Mouse (Mus musculus): ENCODE measurements around the gene Fan1.

GRCm38 (mm10) chr7:64403989-64404388 is 30.1 kb upstream of the Fan1 start:
- no peak for TF ChIP-seq CTCF (IDR thresholded peaks at IDR 0.05; ENCODE audit: low read depth)
- no peak for TF ChIP-seq EP300 (IDR thresholded peaks at IDR 0.05; ENCODE audit: low read depth)
